Mouse (Mus musculus) Muller cell, postnatal 12 days (primary cell): ENCODE measurements at regions not wholly inside any gene's neighbourhood (a gene's known extent, or its start where the extent isn't known, plus 50 kb on each side); places are given as distances from the start of the nearest gene placed in this dataset.

Source experiments
- DNase-seq: peaks from one replicate; pipeline ENCODE4 v3.0.0-alpha.2; 2015; ENCODE audit errors: inconsistent ontology term

DNA sequence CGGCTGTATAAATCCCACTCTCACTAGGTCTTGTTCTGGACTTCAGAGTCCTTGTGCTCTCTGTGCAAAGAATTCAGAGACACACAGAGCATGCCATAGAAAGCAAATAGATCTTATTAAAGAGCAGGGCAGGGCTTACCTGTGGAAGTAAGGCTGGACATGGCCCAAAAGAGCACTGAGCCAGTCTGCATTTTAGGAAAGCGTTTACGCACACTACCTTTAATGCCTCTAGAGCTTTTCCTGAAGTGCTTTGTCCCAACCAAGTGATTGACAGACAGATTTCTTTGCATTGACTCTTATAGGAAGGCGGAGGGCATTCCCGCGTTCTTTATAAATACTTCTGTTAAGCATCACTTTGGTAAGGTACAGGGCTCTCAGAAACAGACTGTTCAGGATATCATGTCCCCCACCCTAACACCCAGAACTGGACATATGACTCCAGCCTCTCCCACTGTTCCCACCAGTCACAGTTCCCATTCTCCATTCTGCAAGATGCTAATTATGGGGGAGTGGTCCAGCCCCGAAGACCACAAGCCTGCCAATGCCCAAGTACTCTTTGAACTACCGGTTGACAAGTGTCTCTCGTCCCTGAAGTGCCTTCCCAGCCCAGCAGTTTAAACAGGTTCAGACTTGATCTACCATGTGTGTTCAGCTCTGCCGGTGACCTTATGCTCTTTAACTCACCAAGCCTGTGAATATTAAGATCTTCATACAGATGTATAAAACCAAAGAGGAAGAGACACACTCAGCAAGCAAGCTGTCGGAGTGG lies 369.7 kb downstream of the Etnk1 start:
- DNase-seq = no peak

DNA sequence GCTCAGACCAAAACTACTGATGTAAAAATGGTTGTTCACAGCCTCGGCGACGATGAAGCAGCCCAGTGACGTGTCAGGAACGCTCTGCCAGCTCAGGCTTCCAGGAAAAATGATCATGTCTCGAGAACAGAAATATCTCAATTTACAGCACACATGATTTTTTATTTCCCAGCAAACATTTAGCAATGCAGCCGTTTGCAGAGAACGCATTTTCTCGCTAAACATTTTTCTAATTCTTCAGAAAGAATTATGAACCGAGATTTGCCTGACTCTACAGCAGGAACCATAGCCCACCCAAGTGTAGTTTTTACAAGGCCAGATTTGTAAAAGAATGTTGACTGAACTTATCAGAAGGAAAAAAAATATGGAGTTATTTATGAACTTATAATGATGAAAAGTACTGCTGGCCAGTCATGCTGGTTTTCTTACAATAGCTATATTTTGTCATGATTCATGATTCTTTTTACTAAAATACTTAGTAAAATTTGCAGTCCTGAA lies 380.4 kb downstream of the Etnk1 start:
- no peak for DNase-seq

DNA sequence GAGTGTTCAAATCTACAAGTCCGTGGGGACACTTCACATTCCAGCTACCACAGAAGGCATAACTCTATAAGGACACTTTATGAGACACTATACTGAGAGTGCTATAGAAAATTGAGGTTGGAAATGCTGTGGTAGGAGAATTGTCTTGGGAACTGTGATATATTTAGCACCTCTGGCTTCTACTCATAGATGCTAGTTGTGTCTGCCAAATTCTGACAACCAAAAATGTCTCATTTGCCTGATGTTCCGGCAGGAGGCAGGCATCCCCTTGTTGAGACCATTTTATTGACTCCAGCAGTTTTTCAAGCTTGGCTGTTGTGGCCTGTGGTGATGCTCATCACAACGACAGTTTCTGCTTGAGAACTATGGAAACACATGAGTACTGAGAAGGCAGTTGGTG lies 387.9 kb downstream of the Etnk1 start:
- no peak for DNase-seq

DNA sequence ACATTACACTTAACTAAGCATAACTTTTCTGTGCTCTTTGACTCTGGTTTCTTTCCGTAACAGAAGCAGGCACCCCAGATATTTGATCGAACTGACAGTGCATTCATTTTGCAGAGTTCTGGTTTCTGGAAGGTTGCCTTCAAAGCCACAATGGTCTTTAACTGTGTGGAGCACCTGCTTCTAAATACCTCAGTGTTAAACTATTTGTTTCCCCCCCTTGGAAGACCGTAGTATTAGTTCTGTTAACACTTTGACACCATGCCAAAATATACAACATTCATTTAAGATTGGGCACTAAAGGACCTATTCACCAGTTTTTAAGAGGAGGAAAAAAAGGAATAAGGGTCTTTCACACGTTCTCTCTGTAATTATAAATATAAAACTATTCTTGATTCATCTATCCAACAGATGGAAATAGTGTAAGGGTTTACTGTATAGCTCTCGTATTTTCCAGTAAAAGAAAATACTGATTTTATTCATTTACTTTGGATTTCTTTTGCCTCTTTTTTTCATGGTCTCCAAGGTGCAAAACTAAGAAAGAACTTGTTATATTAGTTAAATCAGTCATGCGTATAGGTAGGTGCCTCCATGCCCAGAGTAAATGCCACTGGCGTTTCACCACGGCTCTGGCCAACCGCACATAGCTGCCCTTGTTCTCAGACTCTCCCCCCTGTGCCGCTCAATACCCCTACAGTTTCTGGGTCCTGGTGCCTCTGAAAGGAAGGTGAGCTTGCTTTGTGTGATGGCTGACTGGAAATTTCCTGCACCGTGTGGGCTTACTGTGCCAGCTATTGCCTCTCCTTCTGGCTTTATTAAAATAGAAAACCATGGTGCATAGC lies 391.2 kb downstream of the Etnk1 start:
- DNase-seq = peak; percentile 16

DNA sequence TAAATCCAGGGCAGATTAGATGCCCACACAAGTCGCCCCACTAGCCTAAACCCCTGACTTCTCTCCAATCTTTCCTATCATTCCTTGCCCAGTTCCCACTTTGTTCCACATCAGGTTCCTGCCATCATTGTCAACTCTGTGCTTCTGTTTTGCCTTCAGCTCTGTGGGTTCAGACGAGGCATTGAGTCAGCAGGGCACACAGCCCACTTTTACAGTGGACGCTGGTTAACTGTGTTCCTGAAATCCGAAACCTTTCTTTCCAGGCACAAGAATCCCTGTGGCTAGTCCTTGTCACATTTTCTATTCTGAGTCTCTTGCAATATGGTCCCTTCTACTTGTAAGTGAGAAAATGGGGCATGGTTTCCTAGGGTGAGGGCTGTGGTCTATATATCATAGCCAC lies 392.3 kb downstream of the Etnk1 start:
- peak; percentile 11 for DNase-seq

DNA sequence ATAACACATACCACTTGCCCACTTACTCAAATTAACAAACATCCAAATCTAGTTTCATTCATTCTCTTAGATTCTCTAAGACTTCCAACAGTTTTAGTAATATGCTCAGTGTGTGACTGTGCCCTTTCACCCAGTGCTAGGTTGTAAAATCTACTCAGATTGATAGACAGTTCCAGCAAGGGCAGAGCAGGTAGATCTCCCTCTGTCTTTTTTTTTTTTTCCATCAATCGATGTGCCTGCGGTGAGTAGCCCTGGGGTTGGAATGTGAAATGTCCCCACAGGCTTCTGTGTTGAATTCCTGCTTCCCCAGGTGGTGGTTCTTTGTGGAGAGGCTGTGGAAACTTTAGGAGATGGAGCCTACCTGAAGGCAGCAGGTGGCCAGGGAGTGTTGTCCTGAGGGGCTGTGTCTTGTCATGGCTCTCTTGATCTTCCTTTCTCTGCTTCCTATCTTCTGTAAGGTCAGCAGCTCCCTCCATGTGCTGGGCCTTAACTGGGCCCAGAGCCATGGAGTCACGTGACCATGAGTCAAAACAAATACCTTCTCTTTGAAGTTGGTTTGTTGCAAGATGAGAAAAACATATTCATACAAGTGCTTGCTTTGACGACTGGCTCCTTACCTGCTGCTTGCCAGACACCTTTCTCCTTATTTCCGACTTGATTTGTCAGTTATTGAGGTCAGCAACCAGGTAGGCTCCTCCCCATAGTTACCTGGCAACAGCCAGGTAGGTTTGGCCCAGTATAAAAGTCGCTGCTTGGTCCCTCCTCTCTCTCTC lies 394.5 kb downstream of the Etnk1 start:
- DNase-seq = no peak

DNA sequence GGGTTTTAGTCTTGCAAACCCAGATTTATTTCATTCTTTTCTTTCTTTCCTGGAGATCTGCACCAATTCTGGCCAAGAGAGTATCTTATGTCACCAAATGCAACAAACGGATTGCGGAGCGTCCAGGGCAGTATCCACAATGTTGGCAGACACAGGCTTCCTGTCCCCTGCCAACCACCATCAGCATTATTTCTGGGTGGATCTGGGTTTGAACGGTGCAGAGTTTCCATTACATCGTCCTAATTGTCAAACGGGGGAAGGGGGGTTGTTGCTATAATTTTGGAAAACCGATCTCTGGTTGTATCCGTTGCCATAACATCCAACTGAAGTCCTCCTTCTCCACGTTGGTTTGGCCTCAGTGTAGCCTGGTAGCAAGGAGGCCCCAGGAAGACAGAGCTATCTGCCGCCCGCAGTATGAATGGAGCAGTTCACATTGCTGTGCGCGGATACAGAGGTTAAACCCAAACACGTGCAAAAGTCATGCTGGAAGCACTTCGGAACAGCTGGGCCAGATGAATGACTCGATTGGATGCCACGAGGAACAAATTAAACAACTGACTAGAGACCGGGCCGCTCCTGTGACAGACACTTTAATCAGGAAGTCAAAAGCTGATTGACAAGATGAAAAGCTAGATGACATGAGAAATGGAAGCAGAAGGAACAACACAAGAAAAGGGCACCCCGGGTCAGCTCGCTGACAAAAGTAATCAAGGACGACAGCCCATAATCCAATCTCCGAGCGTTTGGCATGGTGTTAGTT lies 404.5 kb downstream of the Etnk1 start:
- DNase-seq = no peak

DNA sequence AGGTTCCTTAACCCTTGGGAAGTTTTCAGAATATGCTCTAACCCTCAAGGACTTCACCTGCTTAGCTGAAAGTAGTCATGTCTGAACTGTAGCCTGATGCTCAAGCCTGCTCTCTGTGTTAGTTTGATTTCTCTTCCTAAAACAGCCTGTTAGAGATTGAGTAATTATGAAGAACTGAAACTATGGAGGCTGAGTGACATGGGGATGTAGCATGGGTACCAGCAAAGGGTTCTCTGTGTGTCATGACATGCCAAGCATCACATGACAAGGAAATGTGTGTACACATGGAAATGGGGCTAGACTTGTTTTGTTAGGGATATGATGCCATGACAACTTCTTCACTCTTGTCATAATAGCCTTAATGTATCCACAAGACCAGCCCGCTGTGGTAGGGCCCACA lies 412.2 kb downstream of the Etnk1 start:
- no peak for DNase-seq

DNA sequence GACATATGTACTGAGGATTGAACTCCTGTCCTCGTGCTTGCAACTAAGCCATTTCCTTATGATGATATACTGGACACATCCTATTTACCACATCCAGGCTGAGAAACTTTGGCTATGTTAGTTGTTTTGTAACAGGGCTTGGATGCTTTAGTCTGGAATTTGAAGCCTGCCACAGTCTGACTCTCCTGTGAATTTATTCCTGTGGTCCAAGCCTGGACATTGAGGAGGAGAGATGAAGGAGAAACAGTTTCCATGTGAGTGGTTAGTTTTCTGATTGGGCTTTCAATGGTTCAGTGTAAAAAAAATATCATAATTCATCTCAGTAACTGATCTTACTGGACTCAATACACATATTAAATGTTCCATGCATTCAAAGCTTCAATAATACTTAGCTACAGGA lies 422.6 kb downstream of the Etnk1 start:
- no peak for DNase-seq

DNA sequence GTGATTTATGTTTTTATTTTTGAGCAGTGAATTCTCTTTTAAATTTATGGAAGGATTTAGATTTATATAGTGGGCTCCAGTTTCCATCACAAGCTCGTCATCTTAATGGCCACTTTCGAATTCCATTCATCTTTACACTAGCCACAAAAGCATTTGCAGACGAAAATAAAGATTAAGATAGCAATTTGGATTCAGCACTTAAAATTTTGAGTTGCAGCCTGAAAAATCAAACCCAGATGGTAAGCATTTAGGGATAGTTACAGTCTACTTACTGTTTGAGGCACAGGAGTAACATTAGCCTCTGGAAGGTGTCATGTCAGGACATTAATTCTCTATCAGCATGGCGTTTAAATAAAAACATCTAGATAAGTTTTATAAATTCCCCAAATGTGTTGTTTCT lies 423.2 kb downstream of the Etnk1 start:
- DNase-seq = no peak

DNA sequence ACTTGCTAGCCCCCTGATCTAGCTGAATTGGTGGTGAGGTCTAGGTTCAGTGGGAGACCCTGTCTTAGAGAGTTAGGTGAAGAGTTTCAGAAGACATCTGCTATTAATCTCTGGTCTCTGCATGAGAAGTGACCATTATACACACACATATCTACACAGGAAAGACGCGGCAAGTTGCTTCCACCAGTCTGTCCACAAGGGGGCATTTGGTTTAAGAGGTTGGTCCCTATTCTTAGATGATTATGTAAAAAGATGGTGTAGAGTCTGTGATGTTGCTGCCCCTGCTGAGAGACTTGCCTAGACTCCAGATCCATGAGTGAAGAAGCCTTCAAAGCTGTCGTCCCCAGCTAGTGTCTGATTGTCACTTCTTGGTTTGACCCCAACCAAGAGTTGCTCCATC lies 425.5 kb downstream of the Etnk1 start:
- DNase-seq = no peak

DNA sequence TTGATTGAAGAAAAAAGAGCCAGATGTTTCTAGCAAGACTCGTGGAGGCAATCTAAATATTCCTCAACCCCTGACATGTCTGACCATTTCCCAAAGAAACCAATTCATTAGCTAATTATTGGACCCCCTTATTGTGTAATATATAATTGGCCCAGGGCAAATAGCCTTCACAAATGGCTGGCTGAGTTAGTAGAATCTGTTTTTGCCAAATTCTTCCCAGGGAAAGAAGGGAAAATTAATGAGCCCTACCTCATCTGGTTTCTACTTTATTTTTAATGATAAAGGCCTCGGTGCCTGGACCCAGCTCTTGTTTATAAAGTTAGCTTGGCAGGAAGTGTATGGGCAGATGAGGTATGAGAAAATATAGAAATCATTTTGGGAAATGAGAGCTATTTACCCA lies 428.5 kb downstream of the Etnk1 start:
- DNase-seq = no peak

DNA sequence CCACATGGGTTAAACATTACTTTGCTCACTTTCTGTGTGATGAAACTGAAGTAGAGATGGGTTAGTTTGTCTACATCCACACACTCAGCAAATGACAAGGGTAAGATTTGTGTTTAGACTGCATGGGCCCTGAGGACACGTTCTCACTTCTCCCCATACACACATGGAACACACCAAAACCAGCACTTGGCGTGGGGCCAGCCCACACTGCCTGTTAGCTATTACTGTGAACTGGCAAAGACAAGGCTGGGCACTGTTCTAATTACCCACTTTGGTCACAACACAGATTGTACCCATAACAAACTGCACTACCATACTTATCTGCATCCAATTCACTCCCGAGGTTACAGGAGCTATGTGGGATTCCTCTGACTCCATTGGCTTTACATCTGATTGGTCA lies 430.4 kb downstream of the Etnk1 start:
- no peak for DNase-seq

DNA sequence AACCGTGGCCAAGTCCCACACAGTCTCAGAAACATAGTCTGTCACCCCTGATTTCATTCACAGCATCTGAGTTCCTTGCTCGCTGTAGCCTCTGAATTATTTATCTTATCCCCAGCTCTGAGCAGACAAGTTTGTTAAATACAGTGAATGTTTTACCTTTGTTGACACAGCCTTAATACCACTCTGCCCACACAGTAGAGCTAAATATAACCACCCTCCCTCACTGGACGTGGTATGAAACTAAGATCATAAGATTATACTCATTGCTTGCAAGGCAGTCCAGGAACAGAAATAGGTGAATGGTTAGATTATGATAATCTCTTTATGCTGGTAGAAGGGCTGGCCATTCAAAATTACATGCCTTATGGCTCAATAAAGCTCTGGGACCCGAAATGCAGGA lies 431.9 kb downstream of the Etnk1 start:
- no peak for DNase-seq

DNA sequence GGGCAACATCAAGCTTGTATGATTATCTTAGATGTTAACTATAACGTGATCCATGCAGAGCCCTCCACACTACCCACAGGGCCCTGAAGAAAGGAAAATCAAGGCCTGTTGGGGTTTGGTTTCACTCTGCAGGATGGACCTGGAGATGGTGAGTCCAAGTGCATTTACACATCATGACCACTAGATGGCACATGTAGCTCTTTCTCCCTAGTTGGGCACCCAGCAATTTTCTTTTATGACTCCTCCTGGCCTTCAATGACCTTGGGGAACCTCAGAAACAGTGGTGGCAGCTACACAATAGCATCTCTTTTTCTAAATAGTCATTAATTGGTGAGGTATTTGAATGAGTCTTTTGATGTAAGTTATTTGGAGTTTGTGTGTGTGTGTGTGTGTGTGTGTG lies 442.1 kb downstream of the Etnk1 start:
- DNase-seq = peak; percentile 53

DNA sequence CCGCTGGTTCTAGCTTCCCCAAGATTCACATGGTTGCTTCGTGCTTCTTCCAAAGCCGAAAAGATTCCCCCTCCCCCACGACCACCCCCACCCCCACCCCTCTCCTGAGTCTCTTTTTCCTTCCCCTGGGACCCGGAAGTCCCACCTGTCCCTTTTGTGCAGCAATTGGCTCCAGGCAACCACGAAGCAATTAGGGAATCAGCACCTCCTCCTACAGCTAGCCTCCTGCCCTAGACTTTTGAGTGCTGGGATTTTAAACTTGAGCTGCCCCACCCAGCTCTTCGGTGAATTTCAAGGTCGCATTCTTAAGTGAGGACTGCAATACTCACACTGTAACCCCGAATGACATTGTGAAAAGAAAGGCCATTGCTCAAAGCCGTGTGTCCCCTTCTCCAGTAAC lies 445.9 kb downstream of the Etnk1 start:
- no peak for DNase-seq

DNA sequence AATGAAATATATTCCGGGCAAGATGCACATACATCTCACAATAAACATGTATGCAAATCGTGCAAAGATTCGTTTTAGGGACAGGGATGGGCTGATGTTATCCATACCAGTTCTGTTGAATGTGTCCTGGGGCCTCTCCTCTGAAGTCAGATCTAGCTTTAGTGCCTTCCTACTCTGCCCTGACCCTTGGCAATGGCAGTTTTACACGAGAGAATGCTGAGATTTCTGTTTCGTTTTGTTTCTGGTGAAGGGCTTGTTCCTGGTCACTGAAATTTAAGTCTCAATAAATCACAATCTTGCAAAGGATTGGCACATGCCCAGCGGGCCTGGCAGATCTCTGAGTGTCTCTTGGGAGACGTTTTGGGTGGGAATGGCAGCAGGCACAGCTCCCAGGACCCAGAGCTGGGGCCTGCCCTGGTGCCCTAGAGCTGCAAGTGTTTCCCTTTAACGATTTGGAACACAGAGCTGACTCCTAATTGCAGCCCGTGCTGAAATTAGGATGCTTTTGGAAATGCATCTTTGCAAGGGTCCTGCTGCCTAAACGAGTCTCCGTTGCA lies 447.5 kb downstream of the Etnk1 start:
- DNase-seq = no peak

DNA sequence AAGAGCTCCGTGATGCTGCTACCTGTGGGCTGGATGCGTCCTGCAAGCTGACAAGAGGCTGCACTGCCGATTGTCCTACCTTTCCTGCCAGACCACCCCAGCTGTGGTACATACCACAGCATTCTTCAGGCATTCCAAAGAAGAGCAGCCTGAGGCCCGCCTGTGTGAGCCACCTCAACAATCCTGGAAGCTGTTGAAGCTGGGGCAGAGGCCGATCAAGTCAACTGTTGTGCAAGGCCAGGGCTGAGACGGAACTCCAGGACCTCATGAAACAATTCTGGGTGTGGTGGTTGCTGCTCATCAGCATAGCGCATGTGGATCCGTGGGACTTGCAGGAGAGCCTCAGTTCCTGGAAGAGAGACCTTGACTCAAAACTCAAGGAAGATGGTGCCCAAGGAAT lies 448.3 kb downstream of the Etnk1 start:
- no peak for DNase-seq

DNA sequence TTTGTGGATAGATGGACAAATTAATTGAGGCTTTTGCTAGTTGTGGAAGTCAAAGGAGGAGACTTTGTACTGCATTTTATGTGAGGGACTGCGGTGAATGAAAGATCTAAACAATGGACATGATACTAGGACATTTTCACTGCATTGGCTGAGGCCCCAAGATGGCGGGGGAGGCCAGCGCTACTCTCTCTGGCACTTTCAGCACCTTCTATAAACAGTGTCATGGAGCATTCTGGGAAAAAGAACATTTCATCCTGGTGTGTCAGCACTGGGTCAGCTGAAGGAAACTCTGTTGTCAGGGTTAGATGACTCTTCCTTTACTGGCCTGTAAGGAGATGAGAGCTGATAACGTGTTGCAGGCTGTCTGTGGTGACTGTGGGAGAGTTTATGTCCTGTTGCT lies 449.4 kb downstream of the Etnk1 start:
- DNase-seq = no peak

DNA sequence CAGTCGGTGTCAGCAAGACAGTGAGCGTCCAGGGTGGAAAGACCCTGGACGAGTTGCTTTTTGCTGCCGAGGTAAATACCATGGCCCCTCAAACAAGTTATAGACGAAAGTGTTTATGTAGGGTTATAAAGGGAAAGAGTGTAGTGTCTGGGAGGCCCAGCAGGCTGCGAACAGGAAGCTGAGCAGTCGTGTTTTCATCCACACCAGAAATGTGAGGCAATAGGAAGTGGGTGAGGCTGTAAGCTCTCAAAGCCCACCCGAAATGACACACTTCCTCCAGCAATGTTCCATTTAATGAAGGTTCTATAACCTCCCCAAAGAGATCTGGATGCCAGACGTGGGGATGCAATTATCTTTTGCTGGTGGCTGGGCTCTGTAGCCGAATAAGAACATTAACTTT lies 451.5 kb downstream of the Etnk1 start:
- DNase-seq = no peak

DNA sequence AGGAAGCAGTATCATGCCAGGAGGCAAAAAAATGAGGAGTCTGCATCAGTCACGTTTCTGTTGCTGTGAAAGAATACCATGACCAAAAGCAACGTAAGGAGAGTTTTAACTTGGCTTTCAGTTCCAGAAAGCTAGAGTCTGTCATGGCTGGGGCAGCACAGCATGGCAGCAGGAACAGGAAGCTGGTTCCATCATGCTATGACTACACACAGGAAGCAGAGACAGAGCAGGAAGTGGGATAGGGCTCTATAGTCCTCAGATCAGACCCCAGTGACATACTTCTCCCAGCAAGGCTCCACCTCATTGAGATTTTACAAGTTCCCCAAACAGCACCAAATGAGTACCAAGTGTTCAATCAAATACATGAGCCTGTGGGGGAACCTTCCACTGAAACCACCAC lies 453.6 kb downstream of the Etnk1 start:
- DNase-seq = no peak
